Mouse (Mus musculus) heart, postnatal 0 days (tissue): ENCODE measurements around the gene Slfnl1. TPM values are rescaled to one million over a fixed set of nuclear protein-coding genes. Genes with fewer than 3 reads are reported as not detected.

Experiments
- ATAC-seq: fragments of 200-750 bp; cut with Nextera tagmentation; 2 replicates; pipeline ENCODE4 v1.8.0; 2017; ENCODE audit warnings: low read depth, moderate number of reproducible peaks, moderate library complexity; ENCODE audit not compliant: insufficient read depth
- DNase-seq: peaks from one replicate; pipeline ENCODE4 v3.0.0-alpha.2; 2016; ENCODE audit warnings: low spot score
- H3K27ac ChIP-seq: fragments of 300-500 bp; sonication (generic); 2 replicates; pipeline ENCODE4 v1.5.1; 2014; ENCODE audit warnings: low read depth, mild to moderate bottlenecking
- H3K27me3 ChIP-seq: fragments of 300-500 bp; sonication (generic); 2 replicates; pipeline ENCODE4 v1.6.1; 2014; ENCODE audit warnings: low read length, mixed read lengths; ENCODE audit not compliant: control insufficient read depth, insufficient read depth
- H3K36me3 ChIP-seq: fragments of 300-500 bp; sonication (generic); replicated peaks from 2 replicates; pipeline ENCODE4 v1.6.1; 2014; ENCODE audit warnings: low read length, mixed read lengths; ENCODE audit not compliant: control insufficient read depth, insufficient read depth
- H3K4me1 ChIP-seq: fragments of 300-500 bp; sonication (generic); 2 replicates; pipeline ENCODE4 v1.6.1; 2014; ENCODE audit warnings: antibody characterized with exemption; ENCODE audit not compliant: control insufficient read depth, insufficient read depth
- H3K4me2 ChIP-seq: fragments of 300-500 bp; sonication (generic); 2 replicates; pipeline ENCODE4 v1.6.1; 2014; ENCODE audit warnings: low read depth, mild to moderate bottlenecking, low read length, moderate library complexity
- H3K4me3 ChIP-seq: fragments of 300-500 bp; sonication (generic); 2 replicates; pipeline ENCODE4 v1.5.1; 2014; ENCODE audit warnings: low read depth, low read length
- H3K9ac ChIP-seq: fragments of 300-500 bp; sonication (generic); replicated peaks from 2 replicates; pipeline ENCODE4 v1.6.1; 2014; ENCODE audit warnings: low read depth, low read length, mixed read lengths
- H3K9me3 ChIP-seq: fragments of 300-500 bp; sonication (generic); replicated peaks from 2 replicates; pipeline ENCODE4 v1.6.1; 2016; ENCODE audit warnings: low read length; ENCODE audit not compliant: control insufficient read depth
- CTCF ChIP-seq: IDR thresholded peaks from 2 replicates; pipeline ENCODE4 v1.5.1; 2016; ENCODE audit warnings: antibody characterized with exemption, control low read depth, low read depth
- EP300 ChIP-seq: IDR thresholded peaks from 2 replicates; pipeline ENCODE4 v1.6.1; 2016; ENCODE audit warnings: antibody characterized with exemption, low read depth
- WGBS: fragments of 180-500 bp; shearing (Covaris S2); extraction: QIAGEN DNeasy Blood & Tissue Kit; methylation state at CpG from one replicate; pipeline ENCODE4 v1.1.7; 2014; 5-methylcytosine and 5-hydroxymethylcytosine counted together
- polyA plus RNA-seq: library from polyadenylated mRNA; unstranded; fragments of >200 nt; fragmentation: Nextera tagmentation; extraction: Ambion mirVana; gene quantifications from 2 replicates; pipeline ENCODE4 v1.2.1, GENCODE M21; 2015
- total RNA-seq: library from RNA; depleted of rRNA; stranded (reverse); fragments of >200 nt; gene quantifications from 2 replicates; pipeline ENCODE4 v1.2.3, GENCODE M21; 2014; ENCODE audit warnings: low replicate concordance; rRNA removed

The Slfnl1 gene
- total and polyA plus RNA-seq, 2 experiments from 2014 or later, result 0.07 TPM; not detected in 1

GRCm38 (mm10) chr4:120581711-120582110 is 49.7 kb downstream of the Slfnl1 start:
- TF ChIP-seq EP300 (no peak), CTCF (no peak)
- 83% methylated on average over 9 of the region's 9 CpGs for WGBS
- H3K9ac ChIP-seq, result no peak overlapping the region
- no peaks in the 10 kb centered on the region for H3K4me1 ChIP-seq
- no peaks in the 10 kb centered on the region for H3K9me3 ChIP-seq
- DNase-seq, result no peak
- ATAC-seq, result no peak
- H3K27ac ChIP-seq, result no peak overlapping the region
- H3K4me3 ChIP-seq, result no peak overlapping the region
- H3K36me3 ChIP-seq, result no peaks in the 10 kb centered on the region
- no peaks in the 10 kb centered on the region for H3K27me3 ChIP-seq
- no peak overlapping the region for H3K4me2 ChIP-seq

Other genes starting within 250 kb of the Slfnl1 start
- 1.8 and 4.0 TPM in 2 replicates for gene Foxo6, start 244.9 kb upstream of the Slfnl1 start, total RNA-seq
- 0.19 and 0.38 TPM in 2 replicates for gene Foxo6, start 244.9 kb upstream of the Slfnl1 start, polyA plus RNA-seq
- 26.8 and 28.3 TPM in 2 replicates for gene Scmh1, start 127.0 kb upstream of the Slfnl1 start, total RNA-seq
- 49.8 and 51.5 TPM in 2 replicates for gene Scmh1, start 127.0 kb upstream of the Slfnl1 start, polyA plus RNA-seq
- 61.2 and 79.7 TPM in 2 replicates for gene Ctps, start 38.0 kb downstream of the Slfnl1 start, total RNA-seq
- gene Ctps, start 38.0 kb downstream of the Slfnl1 start, polyA plus RNA-seq, result 57.8 and 66.6 TPM in 2 replicates
- not detected in 2 replicates for gene Gm8439, start 56.5 kb downstream of the Slfnl1 start, total RNA-seq
- gene Gm8439, start 56.5 kb downstream of the Slfnl1 start, polyA plus RNA-seq, result 0.53 TPM in 1 of 2 replicates, not detected in the other
- gene Cited4, start 134.3 kb downstream of the Slfnl1 start, total RNA-seq, result 106 and 123 TPM in 2 replicates
- 51.0 and 74.0 TPM in 2 replicates for gene Cited4, start 134.3 kb downstream of the Slfnl1 start, polyA plus RNA-seq
- 0.85 and 2.9 TPM in 2 replicates for gene Kcnq4, start 216.4 kb downstream of the Slfnl1 start, total RNA-seq
- 0.57 and 0.78 TPM in 2 replicates for gene Kcnq4, start 216.4 kb downstream of the Slfnl1 start, polyA plus RNA-seq